Mouse (Mus musculus) G1E-ER4 (cell line): Measurements from ENCODE around the gene Btnl10. TPM values are rescaled to one million over a fixed set of nuclear protein-coding genes. Genes with fewer than 3 reads are reported as not detected.

Experiments used
- GATA1 ChIP-seq: IDR thresholded peaks from one replicate; pipeline ENCODE4 v1.8.0; 2012; ENCODE audit warnings: low read length, inconsistent platforms
- polyA plus RNA-seq: library from polyadenylated mRNA; stranded (reverse); fragments of >175 nt; gene quantifications from 2 replicates; pipeline ENCODE4 v1.2.3, GENCODE M21; 2012

Gene Btnl10
- polyA plus RNA-seq, 1 experiment = not detected

DNA sequence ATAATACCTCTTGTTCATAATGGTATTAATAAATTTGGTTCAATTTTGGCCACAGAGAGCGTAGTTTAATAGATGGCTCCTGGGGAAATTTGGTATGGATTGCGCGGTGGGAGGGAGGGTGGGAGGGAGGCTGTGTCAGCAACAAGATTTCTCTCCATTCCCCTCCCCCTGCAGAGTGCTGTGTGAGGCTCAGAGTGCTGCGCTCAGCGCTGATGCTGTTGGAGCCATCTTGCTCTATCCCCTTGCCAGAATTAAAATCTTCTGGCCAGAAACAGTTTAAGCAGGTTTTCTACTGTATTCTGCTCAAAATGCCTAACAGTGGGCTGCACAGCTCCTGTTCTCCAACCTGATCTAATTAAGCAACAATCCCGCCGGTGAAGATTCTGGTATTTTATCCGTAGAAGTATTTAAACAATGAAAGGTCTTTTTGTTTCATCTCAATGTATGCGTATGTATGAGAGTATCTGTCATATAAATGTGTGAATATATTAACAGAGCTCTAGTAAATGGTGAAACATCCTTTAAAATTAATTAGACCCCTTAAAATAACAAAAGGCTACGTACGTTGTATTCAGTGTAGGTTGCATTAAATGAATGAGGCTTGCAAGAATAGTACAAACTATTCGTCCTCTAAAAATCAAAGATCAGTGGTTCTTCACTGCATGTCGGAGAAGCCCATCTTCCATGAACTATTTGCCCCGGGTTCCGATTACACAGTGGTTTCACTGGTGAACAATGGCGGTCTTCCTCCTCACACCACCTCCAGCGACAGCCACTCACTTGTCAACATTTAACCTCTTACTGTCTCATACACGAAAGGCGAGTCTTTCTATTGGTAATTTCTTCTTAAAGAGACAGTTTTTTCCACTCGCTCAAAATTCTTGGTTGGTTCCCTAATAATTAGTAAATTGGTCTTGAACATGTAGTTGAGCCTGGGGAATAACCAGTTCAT, 32.0 kb downstream of the Btnl10 start:
- no peak for TF ChIP-seq GATA1

DNA sequence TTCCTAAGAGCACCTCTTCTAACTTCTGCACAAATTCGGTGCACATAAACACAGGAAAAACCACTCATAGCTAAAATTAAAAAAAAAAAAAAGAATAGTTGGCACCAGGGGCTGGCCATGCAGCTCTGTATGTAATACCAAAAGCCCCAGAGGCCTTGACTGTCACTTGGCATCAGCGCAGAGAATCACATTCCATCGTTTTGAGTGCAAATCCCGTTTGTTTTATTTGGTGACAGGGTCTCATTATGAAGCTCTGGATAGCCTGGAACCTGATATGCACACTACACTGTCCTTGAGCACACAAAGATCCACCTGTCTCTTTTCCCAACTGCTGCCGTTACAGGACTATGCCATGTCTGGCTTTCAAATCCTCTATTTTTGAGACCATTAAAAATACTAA, 33.5 kb downstream of the Btnl10 start:
- TF ChIP-seq GATA1 = no peak

DNA sequence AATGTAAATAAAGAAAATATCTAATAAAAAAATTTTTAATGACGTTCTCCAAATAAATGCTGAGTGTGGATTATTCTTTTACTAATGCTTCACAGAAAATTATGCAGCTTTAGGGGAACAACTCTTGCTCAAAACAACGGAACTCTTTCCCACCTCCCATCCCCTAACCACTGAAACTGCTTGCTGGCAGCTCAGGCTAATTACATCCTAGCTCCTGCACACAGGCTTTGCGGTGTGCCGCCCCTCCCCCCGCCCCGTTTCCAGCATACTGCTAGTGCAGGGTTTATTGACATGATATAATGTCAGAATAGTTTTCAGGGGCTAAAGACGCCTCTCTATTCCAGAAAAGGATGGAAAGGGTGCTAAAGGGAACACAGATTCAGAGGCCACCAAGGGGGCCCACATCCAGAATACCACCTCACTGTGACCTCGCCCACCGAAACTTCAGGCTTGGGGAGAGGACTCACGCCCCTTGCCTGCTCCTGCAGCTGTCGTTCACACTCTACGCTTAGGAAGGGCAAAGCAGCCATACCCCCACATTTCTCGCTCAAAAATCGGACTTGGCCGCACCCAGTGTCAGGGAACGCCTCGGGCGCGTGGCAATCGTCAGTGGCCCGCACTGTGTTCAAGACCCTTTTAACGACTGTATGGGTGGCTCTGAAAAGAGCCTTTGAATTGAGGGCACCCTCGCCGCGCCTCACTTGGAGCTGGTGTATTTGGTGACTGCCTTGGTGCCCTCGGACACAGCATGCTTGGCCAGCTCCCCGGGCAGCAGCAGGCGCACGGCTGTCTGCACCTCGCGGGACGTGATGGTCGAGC, 35.9 kb downstream of the Btnl10 start:
- no peak for TF ChIP-seq GATA1

DNA sequence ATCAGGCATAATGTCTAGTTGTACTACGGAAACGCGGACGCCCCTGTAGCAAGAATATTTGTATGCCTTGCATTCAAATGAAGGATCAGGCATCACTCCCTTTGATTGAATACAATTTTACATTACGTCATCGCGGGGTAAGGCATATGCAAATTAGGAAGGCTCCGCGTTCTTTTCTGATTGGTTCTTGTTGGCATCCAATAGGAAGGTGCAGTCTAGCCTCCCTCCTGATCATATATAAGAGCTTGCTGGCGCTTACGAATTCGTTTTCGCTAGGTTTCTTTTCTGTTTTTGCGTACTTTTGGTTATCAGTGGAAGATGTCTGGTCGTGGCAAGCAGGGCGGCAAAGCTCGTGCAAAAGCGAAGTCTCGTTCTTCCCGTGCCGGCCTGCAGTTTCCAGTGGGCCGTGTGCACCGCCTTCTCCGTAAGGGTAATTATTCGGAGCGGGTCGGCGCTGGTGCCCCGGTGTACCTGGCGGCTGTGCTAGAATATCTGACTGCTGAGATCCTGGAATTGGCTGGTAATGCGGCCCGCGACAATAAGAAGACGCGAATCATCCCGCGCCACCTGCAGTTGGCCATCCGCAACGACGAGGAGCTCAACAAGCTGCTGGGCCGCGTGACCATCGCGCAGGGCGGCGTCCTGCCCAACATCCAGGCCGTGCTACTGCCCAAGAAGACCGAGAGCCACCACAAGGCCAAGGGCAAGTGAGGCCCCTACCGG, 36.9 kb downstream of the Btnl10 start, which contains the start of the genes Hist3h2a and Trim17:
Gene Hist3h2a (plus strand): TSS at position 266 of the 723 bp plus-strand sequence.
Gene Trim17 (plus strand): TSS at position 266 of the 723 bp plus-strand sequence.
- no peak for TF ChIP-seq GATA1

DNA sequence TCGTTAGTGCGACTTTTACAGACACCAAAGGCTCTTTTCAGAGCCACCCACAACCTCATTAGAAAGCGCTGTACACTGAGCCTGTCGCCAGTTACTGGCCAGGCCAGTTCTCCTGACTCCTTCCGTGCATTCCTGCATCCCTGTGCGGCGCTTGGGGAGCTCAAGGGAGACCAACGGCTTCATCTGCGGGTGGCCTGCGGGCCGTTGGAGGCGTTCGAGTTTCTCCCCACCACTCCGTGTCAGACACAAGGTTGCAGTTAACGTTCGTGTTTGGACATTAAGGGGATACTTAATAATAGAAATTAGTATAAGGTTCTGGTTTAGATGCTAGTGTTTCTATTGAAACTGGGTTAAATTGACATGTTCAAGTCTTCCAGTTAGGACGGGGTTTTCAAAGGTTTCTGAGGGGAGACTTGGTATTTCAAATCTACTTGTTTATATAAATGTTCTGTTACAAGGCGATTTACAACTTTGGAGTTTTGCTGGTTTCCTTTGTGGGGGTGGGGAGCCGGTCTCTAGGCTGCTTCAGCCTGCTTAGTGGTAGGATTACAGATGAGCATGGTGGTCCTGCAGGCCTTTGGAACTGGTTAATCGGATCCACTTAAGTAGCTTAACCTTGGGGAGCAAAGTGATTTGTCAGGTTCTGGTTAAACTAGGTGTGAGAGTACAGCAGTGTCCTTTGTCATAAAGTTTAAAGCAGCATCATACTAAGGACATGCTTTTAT, 37.6 kb downstream of the Btnl10 start:
- no peak for TF ChIP-seq GATA1

DNA sequence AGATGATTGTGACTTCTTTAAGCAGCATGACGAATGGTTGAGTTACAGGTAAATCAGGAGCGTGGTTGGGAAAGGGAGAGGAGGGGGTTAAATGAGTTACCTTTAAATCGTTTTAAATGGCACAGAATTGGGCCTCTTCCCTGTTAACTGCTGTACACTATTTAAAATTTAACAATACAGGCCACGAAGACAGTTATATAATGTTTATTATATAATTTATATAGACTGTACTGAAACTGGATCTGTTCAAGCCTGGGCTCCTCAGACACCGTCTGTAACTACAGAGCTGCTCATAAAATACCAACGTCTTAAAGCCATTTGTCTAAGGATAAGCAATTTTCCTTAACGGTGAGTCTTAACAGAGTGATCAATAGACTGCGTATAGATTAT, 38.2 kb downstream of the Btnl10 start:
- no peak for TF ChIP-seq GATA1

DNA sequence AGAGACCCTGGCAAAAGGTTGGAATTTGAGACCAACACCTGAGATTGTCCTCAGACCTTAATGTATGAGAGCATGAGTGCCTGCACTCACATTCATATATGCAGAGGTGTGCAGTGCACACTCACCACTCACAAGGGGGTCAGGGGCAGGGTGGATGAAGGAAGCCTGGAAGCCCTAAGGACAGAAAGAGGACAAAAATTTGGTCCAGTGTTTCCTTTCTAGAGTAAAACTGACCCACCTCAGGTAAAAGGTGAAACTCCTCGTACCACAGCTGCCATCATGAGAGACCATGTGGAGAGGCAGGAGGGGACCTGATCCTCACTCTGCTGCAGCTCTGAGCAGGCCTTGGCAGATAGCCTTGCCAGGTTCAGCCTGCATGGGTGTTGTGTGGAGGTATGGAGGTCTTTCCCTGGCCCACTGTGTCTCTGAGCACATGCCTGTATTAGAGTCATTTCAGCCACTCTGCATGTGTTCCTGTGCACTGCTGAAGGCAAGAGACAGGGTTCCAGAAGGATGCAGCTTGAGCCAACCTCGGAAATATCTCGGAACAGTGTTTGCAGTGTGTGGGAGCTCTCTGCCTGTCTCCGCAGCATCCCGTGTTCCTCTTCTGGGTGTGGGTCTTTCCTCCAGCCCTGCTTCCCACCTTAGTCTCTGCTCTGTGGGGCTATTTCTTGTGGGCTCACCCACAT, 39.7 kb downstream of the Btnl10 start:
- TF ChIP-seq GATA1 = no peak

DNA sequence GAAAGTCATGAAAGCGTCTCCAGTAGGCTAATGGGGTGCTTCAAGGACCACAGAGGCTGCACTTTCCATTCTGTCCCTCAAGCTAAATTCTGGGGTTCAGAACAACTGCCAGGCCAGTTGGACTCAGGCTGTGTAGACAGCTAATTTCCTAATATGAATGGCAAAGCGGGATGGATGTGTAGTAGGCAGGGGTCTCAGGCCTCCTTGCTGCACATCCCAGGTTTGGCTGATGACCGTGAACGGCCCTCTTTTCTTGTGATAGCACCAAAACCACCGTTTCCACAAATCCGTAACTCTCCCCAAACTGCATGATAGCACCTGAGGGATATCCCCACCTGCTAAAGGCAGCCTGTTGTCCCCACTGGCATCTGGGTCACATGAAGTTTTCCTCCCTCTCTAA, 40.8 kb downstream of the Btnl10 start:
- no peak for TF ChIP-seq GATA1

DNA sequence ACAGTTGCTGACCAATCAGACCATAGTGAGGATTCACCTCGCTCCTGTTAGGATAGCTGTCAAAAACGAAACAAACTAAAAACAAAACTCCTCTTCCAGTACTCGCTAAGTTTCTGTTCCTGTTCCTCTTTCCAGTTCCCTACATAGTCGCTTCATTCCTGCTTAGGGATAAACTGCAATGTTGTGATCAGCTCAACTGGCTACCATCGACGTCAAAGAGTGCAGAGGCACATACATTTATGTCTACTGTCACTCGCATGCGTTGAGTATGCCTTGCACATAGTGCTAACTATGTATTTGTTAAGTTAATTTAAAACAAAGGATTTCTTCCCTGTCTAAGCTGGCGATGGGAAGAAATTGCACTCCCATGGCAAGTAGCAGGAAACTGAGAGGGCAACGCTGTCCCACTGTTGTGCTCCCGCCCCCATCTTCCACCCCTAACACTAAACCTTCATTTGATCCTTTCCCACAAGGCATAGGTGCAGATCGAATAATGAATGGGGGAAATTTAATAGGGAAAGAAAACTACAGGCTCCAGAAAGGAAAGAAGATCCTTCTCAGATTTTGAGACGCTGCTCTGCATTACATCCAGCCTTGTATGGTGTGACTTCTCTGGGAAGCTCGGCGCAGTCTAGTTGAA, 41.6 kb downstream of the Btnl10 start:
- no peak for TF ChIP-seq GATA1

DNA sequence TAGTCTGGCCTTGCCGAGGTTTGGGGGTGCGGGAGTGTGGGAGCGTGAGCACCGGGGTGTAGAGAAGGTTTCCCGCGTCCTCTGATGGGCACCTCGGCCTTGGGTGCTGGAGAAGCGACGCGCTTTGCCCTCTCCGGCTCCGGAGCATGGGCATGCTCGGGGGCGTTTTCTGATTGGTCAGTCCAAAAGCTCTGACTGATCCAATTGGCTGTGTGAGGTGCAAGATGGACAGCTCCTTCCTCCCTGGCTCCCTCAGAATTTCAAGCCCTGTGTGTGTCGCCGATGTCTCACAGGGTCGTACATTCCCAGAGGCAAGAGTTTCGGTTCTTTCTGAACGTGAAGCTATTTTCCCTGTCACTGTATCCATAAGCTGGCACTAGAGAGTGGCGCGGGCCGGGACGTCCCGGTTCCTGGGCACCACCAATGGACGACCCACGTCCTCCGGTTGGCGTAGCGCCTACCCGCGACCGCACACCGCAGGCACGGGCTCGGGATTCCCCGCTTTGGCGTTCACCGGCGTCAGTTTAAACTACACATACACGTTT, 42.3 kb downstream of the Btnl10 start:
- no peak for TF ChIP-seq GATA1

DNA sequence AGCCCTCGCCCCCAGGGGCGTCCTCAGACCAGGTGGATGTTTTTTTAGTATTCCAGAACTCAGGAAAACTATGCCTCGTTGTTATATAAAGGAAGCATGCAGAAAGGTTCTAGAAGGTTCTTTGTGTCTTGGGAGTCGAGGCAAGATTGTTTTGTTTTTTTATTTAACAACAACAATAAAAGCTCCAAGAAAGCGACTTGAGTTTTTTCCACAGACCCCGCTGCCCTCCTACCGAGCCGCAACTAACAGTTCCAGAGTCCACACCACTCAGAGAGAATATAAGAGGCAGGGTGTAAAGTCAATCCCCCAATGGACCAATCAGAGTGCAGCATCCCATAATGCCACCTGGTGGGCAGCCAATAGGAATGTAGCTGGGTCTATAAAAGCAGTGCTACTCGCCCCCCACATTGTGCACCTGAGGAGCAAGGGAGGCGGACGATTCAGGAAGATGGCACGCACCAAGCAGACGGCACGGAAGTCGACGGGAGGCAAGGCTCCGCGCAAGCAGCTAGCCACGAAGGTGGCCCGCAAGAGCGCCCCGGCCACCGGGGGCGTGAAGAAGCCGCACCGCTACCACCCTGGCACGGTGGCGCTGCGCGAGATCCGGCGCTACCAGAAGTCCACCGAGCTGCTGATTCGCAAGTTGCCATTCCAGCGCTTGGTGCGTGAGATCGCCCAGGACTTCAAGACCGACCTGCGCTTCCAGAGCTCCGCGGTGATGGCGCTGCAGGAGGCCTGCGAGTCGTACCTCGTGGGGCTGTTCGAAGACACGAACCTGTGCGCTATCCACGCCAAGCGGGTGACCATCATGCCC, 43.9 kb downstream of the Btnl10 start:
- no peak for TF ChIP-seq GATA1

DNA sequence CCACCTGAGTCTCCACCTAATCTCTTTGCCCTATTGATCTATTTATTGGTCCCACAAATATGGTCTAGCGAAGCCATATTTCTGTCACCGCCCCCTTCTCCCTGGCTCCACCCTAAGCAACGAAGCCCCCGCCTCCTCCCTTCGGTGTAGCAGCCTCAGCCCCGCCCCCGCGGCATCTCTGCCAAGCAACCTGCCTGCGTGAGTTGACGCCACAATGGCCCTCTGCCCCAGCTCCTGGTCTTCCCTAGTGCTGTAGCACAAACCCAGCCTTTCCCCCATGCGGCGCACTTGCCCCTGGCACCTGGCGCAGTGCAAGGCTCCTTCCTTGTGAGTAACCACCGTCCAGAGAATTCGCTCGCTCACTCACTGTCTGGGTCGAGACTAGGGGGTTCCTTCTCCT, 45.8 kb downstream of the Btnl10 start:
- no peak for TF ChIP-seq GATA1

DNA sequence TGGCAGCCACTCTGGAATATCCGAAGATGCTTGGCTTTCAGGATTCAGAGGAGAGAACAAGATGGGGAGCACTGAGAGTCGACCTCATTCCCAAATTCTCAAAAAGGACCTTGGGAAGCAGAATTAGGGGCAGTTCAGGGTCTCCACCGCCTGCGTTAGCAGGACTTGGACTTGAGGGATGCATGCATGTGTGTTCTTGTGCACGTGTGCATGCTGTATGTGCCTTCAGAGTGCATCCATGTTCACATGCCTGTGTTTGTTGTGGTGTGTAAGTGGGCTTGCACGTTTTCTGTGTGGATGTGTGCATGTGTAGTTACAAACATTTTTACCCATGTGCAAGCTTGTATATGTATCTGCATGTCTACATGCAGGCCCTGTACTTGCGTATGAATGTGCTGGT, 46.5 kb downstream of the Btnl10 start:
- TF ChIP-seq GATA1 = no peak
